Mouse (Mus musculus) urinary bladder, adult 18-20 months (tissue): ENCODE measurements around the gene Rc3h2.

Source experiments
- DNase-seq, 2 experiments: peaks; one replicate each; pipeline ENCODE4 v3.0.0; 2022; ENCODE audit warnings: low spot score in 2 of 2, mixed read lengths in 2 of 2

The Rc3h2 gene

DNA sequence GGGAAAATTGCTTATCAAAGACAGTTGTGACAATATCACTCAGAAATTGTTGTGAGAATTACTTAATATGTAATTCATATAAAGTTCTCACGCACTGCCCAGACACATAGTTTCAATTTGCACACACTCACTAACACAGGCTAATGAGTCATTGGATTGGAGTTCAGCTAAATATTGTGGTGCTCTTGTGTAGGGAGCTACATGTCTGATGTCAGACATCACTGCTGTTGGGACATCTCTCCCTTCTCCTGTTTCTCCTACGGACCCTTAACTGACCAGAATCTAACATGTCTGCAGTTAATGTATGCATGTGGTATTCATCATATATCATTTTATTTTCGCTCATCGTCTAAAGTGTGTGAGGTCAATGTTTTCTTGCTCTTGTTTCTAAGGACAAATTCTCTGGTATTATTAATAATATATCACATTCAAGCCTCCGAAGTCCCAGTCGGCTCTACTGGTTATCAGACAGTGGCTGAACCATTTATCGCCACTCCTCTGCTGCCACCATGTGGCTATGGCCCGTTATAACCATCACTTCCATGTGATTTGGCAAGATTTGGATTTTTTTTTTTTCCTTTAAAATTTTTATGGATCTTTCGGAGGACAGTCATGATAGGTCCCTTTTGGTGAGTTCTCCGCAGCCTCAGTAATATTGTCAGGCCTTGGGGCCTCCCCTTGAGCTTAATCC, 84.1 kb downstream of the Rc3h2 start:
- peak in 1 of 2 experiments; percentile 34 for DNase-seq

DNA sequence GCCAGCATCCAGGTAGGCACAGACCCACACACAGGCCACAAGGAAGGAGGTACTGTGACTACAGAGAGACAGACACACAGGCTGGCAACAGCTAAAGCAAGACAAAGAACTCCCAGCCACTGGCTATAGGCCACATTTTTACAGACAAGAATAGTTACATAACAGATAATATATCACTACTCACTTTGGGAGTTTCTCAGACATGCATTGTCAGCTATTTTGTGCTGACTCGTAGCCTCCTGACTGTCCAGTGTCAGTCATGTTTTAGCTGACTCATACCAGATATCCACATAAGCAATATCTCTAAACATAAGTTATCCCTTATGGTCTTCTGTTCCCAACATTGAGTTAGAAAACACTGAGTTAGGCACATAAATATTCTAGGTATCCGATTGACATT, 89.4 kb downstream of the Rc3h2 start:
- DNase-seq: no peak

DNA sequence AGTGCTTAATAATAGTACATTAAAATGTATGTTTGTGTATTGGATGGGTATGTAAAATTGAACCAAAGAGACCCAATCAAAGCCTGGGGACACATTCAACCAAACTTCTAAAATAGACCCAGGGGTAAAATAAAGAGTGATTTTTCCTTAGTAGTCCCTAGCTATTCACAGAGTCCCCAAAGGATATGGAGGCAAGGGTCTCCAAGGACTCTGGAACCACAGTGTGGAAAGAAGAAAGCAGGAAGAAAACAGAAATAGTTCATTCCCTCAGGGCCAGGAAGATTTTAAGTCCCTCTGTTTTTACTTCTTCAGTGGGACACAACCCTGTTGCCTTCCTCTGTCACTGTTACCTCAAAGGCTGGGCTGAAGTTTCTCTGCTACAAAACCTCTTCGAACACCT, 96.5 kb downstream of the Rc3h2 start, which contains the start of gene Olfr368:
Gene Olfr368 (plus strand): TSS at position 301 of the 400 bp plus-strand sequence.
- DNase-seq: no peak
